Mouse (Mus musculus): ENCODE results near the gene Nat8. TPM values are rescaled to one million over a fixed set of nuclear protein-coding genes. Genes with fewer than 3 reads are reported as not detected.
"Not testable (repeated sequence)": the region's sequence is repeated elsewhere in the genome, so short reads cannot be mapped to it uniquely, and the experiment has no call there.

Nat8 gene
- polyA plus RNA-seq, 1 experiment from 2014 or later: not detected

GRCm38 (mm10) chr6:85851062-85851773 is 19.3 kb upstream of the Nat8 start:
- H3K9ac ChIP-seq: no peak overlapping the region
- no peaks in the 10 kb centered on the region for H3K36me3 ChIP-seq (replicated peaks)
- no peak overlapping the region for H3K4me3 ChIP-seq
- H3K9me3 ChIP-seq: no peaks in the 10 kb centered on the region
- H3K27ac ChIP-seq: no peak overlapping the region
- H3K4me1 ChIP-seq: no peaks in the 10 kb centered on the region
- H3K4me2 ChIP-seq: no peak overlapping the region
- no peak for ATAC-seq (replicated peaks)
- H3K27me3 ChIP-seq (replicated peaks): no peaks in the 10 kb centered on the region
- WGBS: 94% methylated on average over 7 of the region's 7 CpGs

GRCm38 (mm10) chr6:85849240-85849639 is 17.4 kb upstream of the Nat8 start:
- no peak overlapping the region for H3K4me3 ChIP-seq
- H3K36me3 ChIP-seq (replicated peaks): no peaks in the 10 kb centered on the region
- no peak overlapping the region for H3K9ac ChIP-seq
- no peak for ATAC-seq (replicated peaks)
- no peak overlapping the region for H3K27ac ChIP-seq
- no peaks in the 10 kb centered on the region for H3K9me3 ChIP-seq
- H3K4me1 ChIP-seq: no peaks in the 10 kb centered on the region
- no peak overlapping the region for H3K4me2 ChIP-seq
- WGBS: 26% methylated on average over 2 of the region's 2 CpGs
- H3K27me3 ChIP-seq (replicated peaks): no peaks in the 10 kb centered on the region

- Histone ChIP-seq H3K36me3 (replicated peaks) (no peaks in the 10 kb centered on the region), H3K9me3 (no peaks in the 10 kb centered on the region), H3K9ac (no peak overlapping the region), H3K4me2 (no peak overlapping the region), H3K4me3 (no peak overlapping the region), H3K27me3 (replicated peaks) (no peaks in the 10 kb centered on the region), H3K27ac (no peak overlapping the region), H3K4me1 (no peaks in the 10 kb centered on the region)
- no peak for ATAC-seq (replicated peaks)
- 91% methylated on average over 4 of the region's 4 CpGs for WGBS
Observed at GRCm38 (mm10) chr6:85848140-85848539, 16.3 kb upstream of the Nat8 start.

GRCm38 (mm10) chr6:85846921-85847320 is 15.0 kb upstream of the Nat8 start:
- ATAC-seq (replicated peaks): no peak
- Histone ChIP-seq H3K4me1 (no peaks in the 10 kb centered on the region), H3K4me2 (no peak overlapping the region), H3K27me3 (replicated peaks) (no peaks in the 10 kb centered on the region), H3K9ac (no peak overlapping the region), H3K36me3 (replicated peaks) (no peaks in the 10 kb centered on the region), H3K4me3 (no peak overlapping the region), H3K9me3 (no peaks in the 10 kb centered on the region), H3K27ac (no peak overlapping the region)
- 43% methylated on average over 1 of the region's 1 CpGs for WGBS

- H3K4me2 ChIP-seq; ATAC-seq (replicated peaks); H3K9ac ChIP-seq; H3K4me1 ChIP-seq; H3K27me3 ChIP-seq (replicated peaks); H3K4me3 ChIP-seq; H3K36me3 ChIP-seq (replicated peaks); H3K27ac ChIP-seq; H3K9me3 ChIP-seq: not testable (repeated sequence)
- 66% methylated on average over 25 of the region's 25 CpGs for WGBS
Observed at GRCm38 (mm10) chr6:85843677-85844458, 12.0 kb upstream of the Nat8 start.

- 22% methylated on average over 4 of the region's 4 CpGs for WGBS
- no peak for ATAC-seq (replicated peaks)
- no peak overlapping the region for H3K27ac ChIP-seq
- H3K9ac ChIP-seq: no peak overlapping the region
- H3K4me3 ChIP-seq: no peak overlapping the region
- H3K4me2 ChIP-seq: no peak overlapping the region
- no peaks in the 10 kb centered on the region for H3K4me1 ChIP-seq
- no peaks in the 10 kb centered on the region for H3K36me3 ChIP-seq (replicated peaks)
- H3K9me3 ChIP-seq: no peaks in the 10 kb centered on the region
- no peaks in the 10 kb centered on the region for H3K27me3 ChIP-seq (replicated peaks)
Observed at GRCm38 (mm10) chr6:85839982-85840381, 8.1 kb upstream of the Nat8 start.

- 54% methylated on average over 8 of the region's 8 CpGs for WGBS
- no peak overlapping the region for H3K9ac ChIP-seq
- H3K27ac ChIP-seq: no peak overlapping the region
- no peaks in the 10 kb centered on the region for H3K9me3 ChIP-seq
- no peak for ATAC-seq (replicated peaks)
- H3K27me3 ChIP-seq (replicated peaks): no peaks in the 10 kb centered on the region
- H3K36me3 ChIP-seq (replicated peaks): no peaks in the 10 kb centered on the region
- no peaks in the 10 kb centered on the region for H3K4me1 ChIP-seq
- no peak overlapping the region for H3K4me3 ChIP-seq
- H3K4me2 ChIP-seq: no peak overlapping the region
Observed at GRCm38 (mm10) chr6:85838674-85839073, 6.8 kb upstream of the Nat8 start.

- not testable (repeated sequence) for H3K9ac ChIP-seq; ATAC-seq (replicated peaks); H3K27me3 ChIP-seq (replicated peaks); H3K4me3 ChIP-seq; H3K9me3 ChIP-seq; H3K27ac ChIP-seq; H3K4me1 ChIP-seq; H3K36me3 ChIP-seq (replicated peaks)
- H3K4me2 ChIP-seq: peak overlapping the region; percentile 9; the same call in 1 of the 2 replicates
- WGBS: 3% methylated on average over 5 of the region's 12 CpGs
Observed at GRCm38 (mm10) chr6:85837307-85837706, 5.4 kb upstream of the Nat8 start.

GRCm38 (mm10) chr6:85836827-85837226 is 4.9 kb upstream of the Nat8 start:
- WGBS: 19% methylated on average over 9 of the region's 9 CpGs
- H3K27me3 ChIP-seq (replicated peaks); ATAC-seq (replicated peaks); H3K4me1 ChIP-seq; H3K9ac ChIP-seq; H3K27ac ChIP-seq; H3K36me3 ChIP-seq (replicated peaks); H3K4me3 ChIP-seq; H3K9me3 ChIP-seq; H3K4me2 ChIP-seq: not testable (repeated sequence)

- not testable (repeated sequence) for H3K4me2 ChIP-seq; H3K4me3 ChIP-seq; H3K36me3 ChIP-seq (replicated peaks); ATAC-seq (replicated peaks); H3K9ac ChIP-seq; H3K27me3 ChIP-seq (replicated peaks); H3K4me1 ChIP-seq; H3K27ac ChIP-seq; H3K9me3 ChIP-seq
- WGBS: 79% methylated on average over 5 of the region's 5 CpGs
Observed at GRCm38 (mm10) chr6:85836098-85836497, 4.2 kb upstream of the Nat8 start.

GRCm38 (mm10) chr6:85835104-85835503 is 3.2 kb upstream of the Nat8 start:
- ATAC-seq (replicated peaks); H3K27me3 ChIP-seq (replicated peaks); H3K4me3 ChIP-seq; H3K4me1 ChIP-seq; H3K4me2 ChIP-seq; H3K36me3 ChIP-seq (replicated peaks); H3K27ac ChIP-seq; H3K9me3 ChIP-seq; H3K9ac ChIP-seq: not testable (repeated sequence)
- WGBS: 80% methylated on average over 1 of the region's 2 CpGs

- not testable (repeated sequence) for H3K4me2 ChIP-seq; H3K9me3 ChIP-seq; H3K9ac ChIP-seq; H3K27me3 ChIP-seq (replicated peaks); H3K4me1 ChIP-seq; H3K36me3 ChIP-seq (replicated peaks); H3K27ac ChIP-seq; ATAC-seq (replicated peaks); H3K4me3 ChIP-seq
Observed at GRCm38 (mm10) chr6:85834504-85835100, 2.7 kb upstream of the Nat8 start.

GRCm38 (mm10) chr6:85829462-85829861 is 2.4 kb downstream of the Nat8 start:
- no peak overlapping the region for H3K9ac ChIP-seq
- ATAC-seq (replicated peaks): no peak
- 68% methylated on average over 1 of the region's 1 CpGs for WGBS

More at GRCm38 (mm10) chr6:85829462-85829861, 2.4 kb downstream of the Nat8 start:
- no peaks in the 10 kb centered on the region for H3K9me3 ChIP-seq
- H3K27ac ChIP-seq: no peak overlapping the region
- no peak overlapping the region for H3K4me3 ChIP-seq
- no peaks in the 10 kb centered on the region for H3K36me3 ChIP-seq (replicated peaks)
- H3K27me3 ChIP-seq (replicated peaks): no peaks in the 10 kb centered on the region
- no peak overlapping the region for H3K4me2 ChIP-seq
- no peaks in the 10 kb centered on the region for H3K4me1 ChIP-seq
